Mouse (Mus musculus) bone marrow macrophage, adult 2 months (primary cell): ENCODE data around the gene Kcnmb4.

Experiments
- CTCF ChIP-seq: IDR thresholded peaks from 2 replicates; pipeline ENCODE4 v1.5.1; 2012; ENCODE audit warnings: low read depth, mild to moderate bottlenecking, low read length, moderate library complexity
- POLR2A ChIP-seq: IDR thresholded peaks from 2 replicates; pipeline ENCODE4 v1.6.1; 2012; ENCODE audit warnings: mild to moderate bottlenecking, low read depth, low read length, borderline replicate concordance

DNA sequence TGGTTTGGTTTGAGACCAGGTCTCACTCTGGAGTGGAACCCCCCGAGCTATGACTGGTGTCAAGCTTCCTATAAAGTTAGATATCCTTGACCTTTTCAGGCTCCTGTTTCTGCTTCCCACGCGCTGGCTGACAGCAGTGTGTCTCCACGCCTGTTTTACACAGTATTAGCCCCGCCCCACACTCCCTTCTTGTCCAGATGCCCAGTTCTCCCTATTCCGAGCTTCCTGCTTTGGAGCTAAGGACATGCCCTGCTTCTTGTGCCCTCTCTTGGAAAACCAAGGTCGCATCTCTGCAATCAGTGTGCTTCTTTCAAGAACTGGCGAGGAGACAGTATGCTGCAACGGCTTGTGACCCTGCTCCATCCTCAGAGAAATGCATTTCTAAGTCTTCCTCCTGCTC is 23.1 kb downstream of the Kcnmb4 start:
- TF ChIP-seq CTCF = no peak
- TF ChIP-seq POLR2A = no peak
